Mouse (Mus musculus): ENCODE measurements around the gene Ifna13.

The Ifna13 gene

GRCm38 (mm10) chr4:88644359-88644758, at the start of gene Ifna13:
Gene Ifna13 (minus strand): TSS chr4:88644459.
- DNase-seq: no peak

- DNase-seq: no peak
These were observed 49.1 kb upstream of the Ifna13 start for GRCm38 (mm10) chr4:88693392-88693791.

- DNase-seq: no peak
These were observed 48.3 kb upstream of the Ifna13 start for GRCm38 (mm10) chr4:88692537-88692936.

- DNase-seq: no peak
These were observed 47.0 kb upstream of the Ifna13 start, which contains the start of gene Ifnab for GRCm38 (mm10) chr4:88691259-88691658. Gene Ifnab (minus strand): TSS chr4:88691359.

GRCm38 (mm10) chr4:88683812-88684211, 39.6 kb upstream of the Ifna13 start, which contains the start of gene Ifna2:
Gene Ifna2 (minus strand): TSS chr4:88683912.
- no peak for DNase-seq

- DNase-seq: no peak
These were observed 37.1 kb upstream of the Ifna13 start for GRCm38 (mm10) chr4:88681353-88681752.

GRCm38 (mm10) chr4:88680362-88680761, 36.1 kb upstream of the Ifna13 start:
- DNase-seq: peak; percentile 17

- DNase-seq: no peak
These were observed 32.6 kb upstream of the Ifna13 start, which contains the start of gene Ifna16 for GRCm38 (mm10) chr4:88676824-88677223. Gene Ifna16 (minus strand): TSS chr4:88676924.

- DNase-seq: peak; percentile 20
These were observed 11.2 kb upstream of the Ifna13 start for GRCm38 (mm10) chr4:88655461-88655860.

- DNase-seq: no peak
These were observed 9.4 kb upstream of the Ifna13 start for GRCm38 (mm10) chr4:88653644-88654043.

GRCm38 (mm10) chr4:88642526-88642925, 1.7 kb downstream of the Ifna13 start:
- DNase-seq: no peak

GRCm38 (mm10) chr4:88641077-88641831, 3.0 kb downstream of the Ifna13 start:
- peak; percentile 94 for DNase-seq

- no peak for DNase-seq
These were observed 3.6 kb downstream of the Ifna13 start for GRCm38 (mm10) chr4:88640704-88641076.

- DNase-seq: no peak
These were observed 9.9 kb downstream of the Ifna13 start, which contains the start of gene C87499 for GRCm38 (mm10) chr4:88634311-88634710. Gene C87499 (minus strand): TSS chr4:88634411.

- DNase-seq: no peak
These were observed 41.0 kb downstream of the Ifna13 start, which contains the start of gene Ifna12 for GRCm38 (mm10) chr4:88603276-88603675. Gene Ifna12 (minus strand): TSS chr4:88603376.
